Mouse (Mus musculus) heart, postnatal 0 days (tissue): ENCODE results near the gene Rassf2.

Experiments used
- CTCF ChIP-seq: IDR thresholded peaks from 2 replicates; pipeline ENCODE4 v1.5.1; 2016; ENCODE audit warnings: antibody characterized with exemption, control low read depth, low read depth
- EP300 ChIP-seq: IDR thresholded peaks from 2 replicates; pipeline ENCODE4 v1.6.1; 2016; ENCODE audit warnings: antibody characterized with exemption, low read depth

DNA sequence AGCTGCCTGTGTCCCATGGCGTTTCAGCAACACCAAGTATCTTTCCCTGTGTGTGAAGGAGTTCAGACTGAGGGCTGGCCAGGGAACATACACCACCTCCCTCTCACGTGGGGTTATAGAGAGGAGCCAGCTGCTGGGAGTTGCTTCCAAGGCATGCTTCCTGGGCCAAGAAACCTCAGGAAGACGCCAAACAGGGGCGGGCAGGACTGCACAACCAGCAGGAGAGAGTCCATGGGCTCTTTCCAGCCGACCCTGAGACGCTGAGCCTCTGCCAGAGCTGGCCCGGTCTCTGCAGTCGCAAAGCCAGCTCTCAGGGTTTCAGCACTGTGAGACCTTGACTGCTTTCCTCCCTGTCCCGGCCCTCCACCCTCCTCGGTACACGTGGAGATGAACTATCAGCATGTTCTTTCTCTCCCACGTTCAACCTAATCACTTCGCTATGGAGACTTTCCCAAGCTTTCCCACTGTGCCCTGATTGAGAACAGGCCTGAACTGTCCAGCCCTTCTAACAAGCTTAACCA is 13.1 kb upstream of the Rassf2 start:
- TF ChIP-seq EP300 = no peak
- no peak for TF ChIP-seq CTCF
